Mouse (Mus musculus) midbrain, embryonic 15.5 days (tissue): ENCODE measurements around the gene Nab2. TPM values are rescaled to one million over a fixed set of nuclear protein-coding genes. Genes with fewer than 3 reads are reported as not detected.

Experiments used
- ATAC-seq: fragments of 200-750 bp; cut with Nextera tagmentation; replicated peaks from 2 replicates; pipeline ENCODE4 v1.8.0; 2017; ENCODE audit warnings: moderate TSS enrichment
- H3K27ac ChIP-seq: fragments of 300-500 bp; sonication (generic); 2 replicates; pipeline ENCODE4 v1.5.1; 2015; ENCODE audit warnings: mild to moderate bottlenecking, inconsistent platforms
- H3K27me3 ChIP-seq: fragments of 300-500 bp; sonication (generic); replicated peaks from 2 replicates; pipeline ENCODE4 v1.6.1; 2015; ENCODE audit warnings: inconsistent platforms
- H3K36me3 ChIP-seq: fragments of 300-500 bp; sonication (generic); replicated peaks from 2 replicates; pipeline ENCODE4 v1.6.1; 2015; ENCODE audit warnings: inconsistent platforms
- H3K4me1 ChIP-seq: fragments of 300-500 bp; sonication (generic); 2 replicates; pipeline ENCODE4 v1.6.1; 2015; ENCODE audit warnings: inconsistent platforms
- H3K4me2 ChIP-seq: fragments of 300-500 bp; sonication (generic); 2 replicates; pipeline ENCODE4 v1.6.1; 2015; ENCODE audit warnings: inconsistent platforms, mild to moderate bottlenecking, moderate library complexity
- H3K4me3 ChIP-seq: fragments of 300-500 bp; sonication (generic); 2 replicates; pipeline ENCODE4 v1.5.1; 2015; ENCODE audit warnings: mild to moderate bottlenecking, inconsistent platforms
- H3K9ac ChIP-seq: fragments of 300-500 bp; sonication (generic); 2 replicates; pipeline ENCODE4 v1.6.1; 2015; ENCODE audit warnings: mild to moderate bottlenecking, inconsistent platforms
- H3K9me3 ChIP-seq: fragments of 300-500 bp; sonication (generic); 2 replicates; pipeline ENCODE4 v1.6.1; 2016; ENCODE audit warnings: inconsistent platforms
- WGBS: fragments of 180-500 bp; shearing (Covaris S2); methylation state at CpG from one replicate; pipeline ENCODE4 v1.1.7; 2015; ENCODE audit warnings: mixed read lengths; 5-methylcytosine and 5-hydroxymethylcytosine counted together
- polyA plus RNA-seq: library from polyadenylated mRNA; unstranded; fragments of >200 nt; fragmentation: Nextera tagmentation; extraction: Ambion mirVana; gene quantifications from 2 replicates; pipeline ENCODE4 v1.2.1, GENCODE M21; 2015

The Nab2 gene
- polyA plus RNA-seq, 1 experiment from 2014 or later = 1.9 TPM

DNA sequence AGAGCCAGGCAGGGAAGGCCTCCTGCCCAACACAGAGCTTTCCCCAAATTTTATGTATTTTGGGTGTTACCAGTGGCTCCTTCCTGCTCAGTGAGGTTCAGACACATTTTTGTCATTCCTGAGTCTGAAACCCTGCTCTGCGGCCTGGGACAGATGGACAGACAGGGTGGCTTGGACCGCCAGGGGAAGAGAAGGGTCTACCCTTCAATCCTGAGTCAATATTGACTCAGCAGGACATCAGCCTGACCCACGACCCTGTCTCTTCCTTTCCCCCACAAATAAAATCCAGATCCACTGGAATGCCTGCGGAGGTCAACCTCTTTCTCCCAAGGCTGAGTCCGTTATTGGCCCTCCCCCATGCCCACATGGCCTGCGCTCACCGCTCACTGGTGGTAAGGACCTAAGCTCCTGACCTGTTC, 52.1 kb downstream of the Nab2 start:
- Histone ChIP-seq H3K4me3 (no peak overlapping the region), H3K36me3 (peaks cover 12% of the 10 kb centered on the region), H3K27me3 (no peaks in the 10 kb centered on the region), H3K4me2 (no peak overlapping the region), H3K4me1 (peaks cover 61% of the 10 kb centered on the region), H3K9ac (no peak overlapping the region), H3K9me3 (no peaks in the 10 kb centered on the region), H3K27ac (no peak overlapping the region)
- WGBS = 46% methylated on average over 7 of the region's 7 CpGs
- ATAC-seq = no peak

DNA sequence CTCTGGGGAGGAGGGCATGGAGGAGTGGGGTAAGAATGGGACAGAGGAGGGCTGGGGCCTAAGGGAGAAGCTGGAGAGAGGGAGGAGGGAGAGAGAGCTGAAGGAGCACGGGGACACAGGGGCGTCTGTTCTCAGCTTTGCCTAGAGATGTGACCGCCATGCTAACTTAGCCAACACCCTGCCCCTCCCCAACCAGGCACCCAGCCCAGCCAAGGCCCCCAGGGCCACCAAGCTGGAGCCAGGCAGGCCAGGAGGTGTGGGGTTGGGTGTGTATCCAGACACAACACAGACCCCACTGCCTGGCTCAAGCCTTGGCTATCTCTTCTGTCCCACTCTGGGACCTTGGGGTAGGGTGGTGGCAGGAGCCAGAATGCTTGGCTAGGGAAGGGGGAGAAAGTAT, 52.8 kb downstream of the Nab2 start:
- H3K4me2 ChIP-seq = peak overlapping the region; percentile 4; the same call in 1 of the 2 replicates
- WGBS = 59% methylated on average over 3 of the region's 3 CpGs
- H3K27ac ChIP-seq = peak overlapping the region; percentile 26; the same call in 1 of the 2 replicates
- no peaks in the 10 kb centered on the region for H3K27me3 ChIP-seq
- peaks cover 61% of the 10 kb centered on the region for H3K4me1 ChIP-seq
- ATAC-seq = no peak
- no peaks in the 10 kb centered on the region for H3K9me3 ChIP-seq
- H3K36me3 ChIP-seq = peaks cover 15% of the 10 kb centered on the region
- H3K9ac ChIP-seq = no peak overlapping the region
- no peak overlapping the region for H3K4me3 ChIP-seq

DNA sequence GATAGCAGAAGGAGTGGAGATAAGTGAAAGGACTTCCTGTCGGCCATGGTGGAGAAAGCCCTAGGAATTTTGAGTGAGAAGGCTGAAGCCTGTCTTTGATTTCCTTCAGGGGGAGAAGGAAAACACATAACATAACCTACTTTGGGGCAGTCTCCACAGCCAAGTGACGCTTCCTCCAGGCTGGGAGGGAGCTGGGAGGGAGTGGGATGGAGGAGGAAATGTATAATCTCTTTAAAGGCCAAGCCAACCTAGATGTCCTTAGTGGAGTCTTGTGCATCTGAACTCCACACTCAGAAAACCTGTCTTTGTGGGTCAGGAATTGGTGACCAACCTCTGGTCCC, 53.4 kb downstream of the Nab2 start:
- Histone ChIP-seq H3K4me3 (no peak overlapping the region), H3K9me3 (no peaks in the 10 kb centered on the region), H3K4me1 (peaks cover 61% of the 10 kb centered on the region), H3K27ac (no peak overlapping the region), H3K36me3 (peaks cover 21% of the 10 kb centered on the region), H3K9ac (peak overlapping the region; percentile 10; the same call in 1 of the 2 replicates), H3K27me3 (no peaks in the 10 kb centered on the region), H3K4me2 (no peak overlapping the region)
- WGBS = 18% methylated on average over 2 of the region's 2 CpGs
- ATAC-seq = no peak

DNA sequence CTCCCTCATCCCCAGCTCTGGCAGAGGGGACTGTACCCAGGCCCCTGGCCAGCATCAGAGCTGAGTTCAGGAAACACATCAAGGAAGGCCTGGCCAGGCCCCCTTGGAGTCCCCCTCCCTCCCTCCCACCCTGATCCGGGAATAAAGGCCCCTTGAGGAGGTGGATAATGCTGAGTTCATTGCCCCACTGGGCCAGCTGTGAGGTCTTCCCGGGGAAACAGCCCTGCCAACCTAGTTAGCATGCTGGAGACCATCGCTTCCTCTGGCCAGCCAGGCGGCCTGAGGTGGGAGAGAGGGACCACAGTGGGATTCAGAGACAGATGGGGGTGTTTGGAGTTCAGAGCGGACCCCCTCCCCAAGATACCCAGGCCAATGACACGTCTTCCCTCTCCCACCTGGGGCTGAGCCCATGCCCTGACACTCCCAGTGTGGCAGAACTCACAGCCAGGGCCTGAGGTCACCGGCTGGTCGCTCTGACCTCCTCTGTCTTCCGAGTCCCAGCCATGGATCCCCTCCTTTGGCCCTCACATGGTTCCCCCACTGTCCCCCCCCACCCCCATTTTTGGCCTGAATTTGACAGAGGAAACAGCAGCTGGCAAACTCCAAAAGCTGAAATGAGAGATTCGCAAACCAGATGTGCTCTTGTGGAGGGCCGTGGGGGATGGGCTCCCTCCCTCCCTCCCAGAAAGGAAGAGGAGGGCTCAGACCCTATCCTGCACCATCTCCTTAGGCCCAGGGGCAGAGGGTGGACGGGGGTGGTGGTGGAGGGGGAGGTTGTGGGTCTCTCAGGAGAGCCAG, 53.9 kb downstream of the Nab2 start:
- Histone ChIP-seq H3K4me1 (peaks cover 58% of the 10 kb centered on the region), H3K27me3 (no peaks in the 10 kb centered on the region), H3K4me2 (0 out of 2 replicates have a peak overlapping the region, but pooled peaks have one; percentile 4), H3K4me3 (no peak overlapping the region), H3K27ac (0 out of 2 replicates have a peak overlapping the region, but pooled peaks have one; percentile 21), H3K36me3 (peaks cover 26% of the 10 kb centered on the region), H3K9me3 (no peaks in the 10 kb centered on the region), H3K9ac (peak overlapping the region; percentile 10; the same call in 1 of the 2 replicates)
- 23% methylated on average over 12 of the region's 12 CpGs for WGBS
- ATAC-seq = peak; percentile 61

DNA sequence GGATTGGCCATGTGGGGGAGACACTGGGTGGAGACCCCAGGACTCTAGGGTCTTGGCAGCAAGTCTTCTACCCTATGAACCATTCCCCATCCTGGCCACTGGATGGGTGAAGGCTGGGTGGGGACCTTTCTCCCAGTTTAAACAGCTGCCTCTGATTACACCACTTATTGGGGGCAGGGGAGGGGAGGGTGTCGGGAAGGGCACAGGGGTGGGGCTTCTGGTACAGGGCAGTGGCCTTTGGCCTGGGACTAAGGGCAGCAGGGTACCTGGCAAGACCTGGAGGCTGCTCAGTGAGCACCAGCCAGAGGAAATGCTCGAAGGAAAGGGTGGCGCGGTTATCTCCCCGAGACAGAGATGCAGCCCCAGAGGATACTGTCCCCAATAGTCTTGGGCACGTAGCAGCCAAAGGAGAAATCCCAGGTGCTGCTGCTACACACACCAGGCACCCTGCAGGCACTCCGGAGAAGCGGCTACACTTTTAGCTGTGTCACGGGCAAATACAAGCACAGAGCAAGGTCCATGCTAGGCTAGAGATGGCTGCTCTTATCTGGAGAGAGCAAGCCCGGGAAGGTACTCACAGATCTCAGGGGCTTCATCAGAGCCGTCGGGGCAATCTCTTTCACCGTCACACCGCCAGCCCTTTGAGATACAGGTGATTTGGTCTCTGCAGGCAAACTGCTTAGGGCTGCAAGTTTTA, 56.1 kb downstream of the Nab2 start:
- no peak for ATAC-seq
- H3K4me3 ChIP-seq = no peak overlapping the region
- no peak overlapping the region for H3K27ac ChIP-seq
- no peak overlapping the region for H3K9ac ChIP-seq
- peaks cover 36% of the 10 kb centered on the region for H3K4me1 ChIP-seq
- 93% methylated on average over 14 of the region's 14 CpGs for WGBS
- H3K9me3 ChIP-seq = no peaks in the 10 kb centered on the region
- H3K4me2 ChIP-seq = no peak overlapping the region
- H3K27me3 ChIP-seq = no peaks in the 10 kb centered on the region
- H3K36me3 ChIP-seq = peaks cover 34% of the 10 kb centered on the region

Other genes with a start within 250 kb of the Nab2 start
- gene Stac3, start 166.9 kb downstream of the Nab2 start, polyA plus RNA-seq = 1.4 and 2.4 TPM in 2 replicates
- gene Ndufa4l2, start 153.6 kb downstream of the Nab2 start, polyA plus RNA-seq = 22.1 and 23.1 TPM in 2 replicates
- 49.4 and 50.7 TPM in 2 replicates for gene Shmt2, start 146.1 kb downstream of the Nab2 start, polyA plus RNA-seq
- gene Nxph4, start 134.0 kb downstream of the Nab2 start, polyA plus RNA-seq = 93.7 and 114 TPM in 2 replicates
- gene Lrp1, start 47.4 kb downstream of the Nab2 start, polyA plus RNA-seq = 117 and 119 TPM in 2 replicates
- 5.8 and 5.9 TPM in 2 replicates for gene Stat6, start 25.6 kb downstream of the Nab2 start, polyA plus RNA-seq
- gene Nemp1, start 1.7 kb downstream of the Nab2 start, polyA plus RNA-seq = 3.3 and 3.7 TPM in 2 replicates
- 0.25 and 0.46 TPM in 2 replicates for gene Myo1a, start 36.6 kb upstream of the Nab2 start, polyA plus RNA-seq
- 0.36 TPM in 1 of 2 replicates, not detected in the other for gene Tac2, start 55.9 kb upstream of the Nab2 start, polyA plus RNA-seq
- gene Zbtb39, start 71.0 kb upstream of the Nab2 start, polyA plus RNA-seq = 4.0 and 4.2 TPM in 2 replicates
- 1.2 and 1.8 TPM in 2 replicates for gene Gpr182, start 83.2 kb upstream of the Nab2 start, polyA plus RNA-seq
- not detected in 2 replicates for gene Rdh1, start 91.2 kb upstream of the Nab2 start, polyA plus RNA-seq
- gene Rdh16f1, start 91.2 kb upstream of the Nab2 start, polyA plus RNA-seq = not detected in 2 replicates
- 0.12 and 0.31 TPM in 2 replicates for gene Rdh9, start 107.8 kb upstream of the Nab2 start, polyA plus RNA-seq
- not detected in 2 replicates for gene Rdh16, start 132.6 kb upstream of the Nab2 start, polyA plus RNA-seq
- not detected in 2 replicates for gene Rdh19, start 181.4 kb upstream of the Nab2 start, polyA plus RNA-seq
- not detected in 2 replicates for gene Rdh16f2, start 197.9 kb upstream of the Nab2 start, polyA plus RNA-seq
- gene Rdh7, start 220.2 kb upstream of the Nab2 start, polyA plus RNA-seq = not detected in 2 replicates
- gene Sdr9c7, start 229.9 kb upstream of the Nab2 start, polyA plus RNA-seq = not detected in 2 replicates